Mouse (Mus musculus) E14TG2a.4 (cell line): ENCODE data around the gene Sco2.

Experiments used
- H3K27me3 ChIP-seq: 2 replicates; pipeline ENCODE4 v1.6.1; 2014; ENCODE audit warnings: low read length, control low read depth; ENCODE audit not compliant: insufficient read depth
- H3K36me3 ChIP-seq: 2 replicates; pipeline ENCODE4 v1.6.1; 2014; ENCODE audit warnings: low read length, control low read depth; ENCODE audit not compliant: insufficient read depth
- H3K4me1 ChIP-seq: replicated peaks from 2 replicates; pipeline ENCODE4 v1.6.1; 2014; ENCODE audit warnings: low read depth, low read length, control low read depth
- H3K4me3 ChIP-seq: replicated peaks from 2 replicates; pipeline ENCODE4 v1.5.1; 2014; ENCODE audit warnings: mild to moderate bottlenecking, low read length
- H3K9me3 ChIP-seq: 2 replicates; pipeline ENCODE4 v1.6.1; 2014; ENCODE audit warnings: low read length, control low read depth
- CTCF ChIP-seq: conservative IDR thresholded peaks from 2 replicates; pipeline ENCODE4 v1.5.1; 2014; ENCODE audit warnings: low read length
- NANOG ChIP-seq: IDR thresholded peaks from 2 replicates; pipeline ENCODE4 v1.6.1; 2014; ENCODE audit warnings: borderline replicate concordance, low read length, mixed read lengths
- POU5F1 ChIP-seq: IDR thresholded peaks from 2 replicates; pipeline ENCODE4 v1.6.1; 2014; ENCODE audit warnings: low read length, borderline replicate concordance

Sco2 gene

GRCm38 (mm10) chr15:89377362-89377761, 3.7 kb upstream of the Sco2 start:
- peaks cover 52% of the 10 kb centered on the region for H3K27me3 ChIP-seq
- H3K4me3 ChIP-seq: peak overlapping the region; percentile 76; the same call in 1 of the 2 replicates
- TF ChIP-seq POU5F1 (no peak), CTCF (no peak), NANOG (no peak)
- peaks cover 9% of the 10 kb centered on the region for H3K36me3 ChIP-seq
- H3K9me3 ChIP-seq: no peaks in the 10 kb centered on the region
- peaks cover 59% of the 10 kb centered on the region for H3K4me1 ChIP-seq

GRCm38 (mm10) chr15:89376957-89377356, 3.3 kb upstream of the Sco2 start, which contains the start of gene Tymp:
TSS of gene Tymp (minus strand) at chr15:89377039.
- H3K36me3 ChIP-seq: peaks cover 13% of the 10 kb centered on the region
- no peak for TF ChIP-seq CTCF
- no peak for TF ChIP-seq NANOG
- TF ChIP-seq POU5F1: no peak
- peak within 1 kb of the TSS; percentile 76 for H3K4me3 ChIP-seq
- peaks cover 48% of the 10 kb centered on the region for H3K27me3 ChIP-seq
- H3K4me1 ChIP-seq: peaks cover 63% of the 10 kb centered on the region
- no peaks in the 10 kb centered on the region for H3K9me3 ChIP-seq

GRCm38 (mm10) chr15:89376040-89376439, 2.4 kb upstream of the Sco2 start:
- Histone ChIP-seq H3K9me3 (no peaks in the 10 kb centered on the region), H3K36me3 (peaks cover 22% of the 10 kb centered on the region), H3K27me3 (peaks cover 43% of the 10 kb centered on the region), H3K4me1 (peaks cover 72% of the 10 kb centered on the region), H3K4me3 (no peak overlapping the region)
- no peak for TF ChIP-seq CTCF
- no peak for TF ChIP-seq NANOG
- TF ChIP-seq POU5F1: no peak

GRCm38 (mm10) chr15:89374801-89375534, 1.3 kb upstream of the Sco2 start:
- H3K9me3 ChIP-seq: no peaks in the 10 kb centered on the region
- H3K4me3 ChIP-seq: peak overlapping the region; percentile 88
- no peak for TF ChIP-seq CTCF
- TF ChIP-seq POU5F1: no peak
- TF ChIP-seq NANOG: no peak
- H3K36me3 ChIP-seq: peaks cover 33% of the 10 kb centered on the region
- peaks cover 35% of the 10 kb centered on the region for H3K27me3 ChIP-seq
- H3K4me1 ChIP-seq: peaks cover 82% of the 10 kb centered on the region

GRCm38 (mm10) chr15:89374340-89374739, 694 bp upstream of the Sco2 start:
- Histone ChIP-seq H3K4me1 (peaks cover 84% of the 10 kb centered on the region), H3K27me3 (peaks cover 30% of the 10 kb centered on the region), H3K36me3 (peaks cover 39% of the 10 kb centered on the region), H3K4me3 (peak overlapping the region; percentile 88), H3K9me3 (no peaks in the 10 kb centered on the region)
- TF ChIP-seq POU5F1 (no peak), NANOG (no peak), CTCF (no peak)

- Histone ChIP-seq H3K27me3 (peaks cover 19% of the 10 kb centered on the region), H3K4me1 (peaks cover 84% of the 10 kb centered on the region), H3K9me3 (no peaks in the 10 kb centered on the region), H3K4me3 (peak overlapping the region; percentile 88), H3K36me3 (peaks cover 50% of the 10 kb centered on the region)
- TF ChIP-seq CTCF (no peak; the same call in 1 of the 2 replicates), POU5F1 (no peak), NANOG (no peak)
Observed at GRCm38 (mm10) chr15:89373027-89373761, 452 bp downstream of the Sco2 start.

GRCm38 (mm10) chr15:89372536-89372935, 1.1 kb downstream of the Sco2 start:
- Histone ChIP-seq H3K4me3 (peak overlapping the region; percentile 88), H3K4me1 (peaks cover 82% of the 10 kb centered on the region), H3K36me3 (peaks cover 57% of the 10 kb centered on the region), H3K27me3 (peaks cover 12% of the 10 kb centered on the region), H3K9me3 (no peaks in the 10 kb centered on the region)
- TF ChIP-seq CTCF: no peak
- TF ChIP-seq NANOG: no peak
- no peak for TF ChIP-seq POU5F1

- Histone ChIP-seq H3K9me3 (no peaks in the 10 kb centered on the region), H3K36me3 (peaks cover 62% of the 10 kb centered on the region), H3K4me3 (peak overlapping the region; percentile 88), H3K4me1 (peaks cover 77% of the 10 kb centered on the region), H3K27me3 (peaks cover 8% of the 10 kb centered on the region)
- no peak for TF ChIP-seq NANOG
- TF ChIP-seq CTCF: no peak
- TF ChIP-seq POU5F1: no peak
Observed at GRCm38 (mm10) chr15:89372068-89372467, 1.6 kb downstream of the Sco2 start.
